Mouse (Mus musculus): Measurements from ENCODE around the gene Il11ra1. TPM values are rescaled to one million over a fixed set of nuclear protein-coding genes. Genes with fewer than 3 reads are reported as not detected.
"Not testable (repeated sequence)": the region's sequence is repeated elsewhere in the genome, so short reads cannot be mapped to it uniquely, and the experiment has no call there.

The Il11ra1 gene
- total RNA-seq (2017), result 25.4 to 27.9 TPM (median 27.7 TPM) in 3 replicates

DNA sequence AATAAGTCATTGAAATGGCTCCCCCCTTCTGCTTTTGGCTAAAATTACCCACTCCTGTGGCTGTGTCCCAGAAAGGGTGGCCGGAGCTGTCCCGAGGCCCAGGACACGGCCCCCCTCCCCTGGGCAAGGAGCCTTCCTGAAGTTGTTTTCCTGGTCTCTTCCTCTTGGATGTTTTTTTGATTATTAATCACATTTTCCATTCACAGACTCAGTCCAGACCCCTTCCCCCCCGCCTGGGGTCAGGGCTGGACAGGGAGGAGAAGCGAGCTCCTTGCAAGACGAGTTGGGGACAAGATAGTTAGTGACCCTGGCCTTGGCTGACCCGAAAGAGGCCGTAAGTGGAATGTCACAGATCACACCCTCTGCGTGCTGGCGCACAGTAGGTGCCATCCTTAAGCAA lies at the start of gene Il11ra1:
Il11ra1 (plus strand) TSS at position 207 of the 400 bp plus-strand sequence.
- ATAC-seq (replicated peaks; ENCODE audit: insufficient number of reproducible peaks, low FRiP score, low TSS enrichment, poor library complexity, severe bottlenecking), result not testable (repeated sequence)

DNA sequence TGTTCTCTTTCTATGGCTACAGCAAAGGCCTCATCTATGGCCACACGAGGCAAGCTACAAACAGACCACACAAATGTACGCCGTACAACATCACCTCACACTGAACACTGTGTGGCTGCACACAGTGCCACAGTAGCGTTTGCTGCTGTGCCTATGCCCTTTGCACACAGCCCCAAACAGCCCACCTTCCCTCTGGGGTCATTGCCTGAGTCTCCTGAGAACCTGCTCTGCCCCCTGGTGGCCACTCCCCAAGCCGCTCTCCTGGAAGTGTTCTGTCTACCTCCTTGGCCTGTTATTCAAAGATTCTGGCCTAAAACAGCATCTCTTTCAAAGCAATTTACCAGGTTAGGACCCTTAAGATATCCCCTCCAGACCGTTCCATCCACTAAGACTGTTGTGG lies 46.5 kb upstream of the Il11ra1 start:
- no peak for ATAC-seq (replicated peaks; ENCODE audit: insufficient number of reproducible peaks, low FRiP score, low TSS enrichment, poor library complexity, severe bottlenecking)

DNA sequence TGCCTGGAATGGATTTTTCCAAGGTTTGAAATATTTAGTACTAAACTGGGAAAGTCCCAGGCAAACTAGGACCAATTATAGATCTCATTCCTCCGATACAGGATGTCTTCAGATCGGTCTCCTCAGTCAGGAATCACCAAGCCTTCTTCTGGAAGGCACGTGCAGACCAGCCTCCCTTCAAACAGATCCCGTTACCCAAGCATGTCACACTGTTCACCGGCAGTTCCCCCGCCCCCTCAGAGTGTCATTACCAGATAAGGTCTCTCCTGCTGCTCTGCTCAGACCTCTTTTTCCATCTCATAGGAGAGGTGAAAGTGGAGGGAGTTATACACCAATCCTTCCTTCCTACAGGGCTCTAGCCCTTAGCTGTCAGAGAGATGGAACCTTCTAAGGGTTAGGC lies 46.1 kb upstream of the Il11ra1 start:
- ATAC-seq (replicated peaks; ENCODE audit: insufficient number of reproducible peaks, low FRiP score, low TSS enrichment, poor library complexity, severe bottlenecking), result no peak

DNA sequence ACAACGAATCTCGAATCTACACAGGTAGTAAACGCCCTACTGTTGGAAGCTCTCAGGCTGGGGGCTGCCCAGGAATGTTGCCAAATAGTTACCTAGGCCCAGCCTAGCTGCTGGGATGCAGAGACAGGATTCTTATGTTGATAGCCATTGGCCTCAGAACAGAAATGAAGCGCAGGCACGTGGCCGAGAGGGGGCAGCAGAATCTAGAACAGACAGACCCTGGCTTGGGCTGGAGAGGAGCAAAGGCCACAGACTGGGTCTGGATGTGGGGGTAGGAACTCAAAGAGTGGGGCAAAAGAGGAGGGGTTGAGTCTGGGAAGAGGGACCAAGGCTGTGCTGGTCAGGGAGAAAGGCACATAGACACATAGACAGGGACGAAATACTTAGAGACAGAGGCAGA lies 45.6 kb upstream of the Il11ra1 start:
- ATAC-seq (replicated peaks; ENCODE audit: insufficient number of reproducible peaks, low FRiP score, low TSS enrichment, poor library complexity, severe bottlenecking), result no peak

DNA sequence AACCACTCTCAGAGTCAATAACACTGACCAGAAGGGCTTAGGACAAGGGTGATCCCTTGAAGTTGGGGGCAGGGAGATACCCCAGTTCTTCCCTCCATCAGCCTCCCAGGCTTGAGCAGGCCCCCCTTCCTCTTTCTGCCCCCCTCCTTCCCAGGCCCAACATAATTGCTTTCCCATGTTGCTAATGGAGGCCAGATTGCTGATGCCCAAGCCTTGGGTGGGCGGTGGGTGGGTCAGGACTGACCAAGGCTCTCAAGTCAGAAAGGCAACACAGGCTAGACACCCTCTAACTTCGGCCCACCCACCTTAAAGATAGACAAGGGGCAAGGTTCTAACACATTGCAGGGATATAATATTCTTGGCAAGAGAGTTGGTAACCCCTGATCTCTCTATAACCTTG lies 44.3 kb upstream of the Il11ra1 start:
- no peak for ATAC-seq (replicated peaks; ENCODE audit: insufficient number of reproducible peaks, low FRiP score, low TSS enrichment, poor library complexity, severe bottlenecking)

DNA sequence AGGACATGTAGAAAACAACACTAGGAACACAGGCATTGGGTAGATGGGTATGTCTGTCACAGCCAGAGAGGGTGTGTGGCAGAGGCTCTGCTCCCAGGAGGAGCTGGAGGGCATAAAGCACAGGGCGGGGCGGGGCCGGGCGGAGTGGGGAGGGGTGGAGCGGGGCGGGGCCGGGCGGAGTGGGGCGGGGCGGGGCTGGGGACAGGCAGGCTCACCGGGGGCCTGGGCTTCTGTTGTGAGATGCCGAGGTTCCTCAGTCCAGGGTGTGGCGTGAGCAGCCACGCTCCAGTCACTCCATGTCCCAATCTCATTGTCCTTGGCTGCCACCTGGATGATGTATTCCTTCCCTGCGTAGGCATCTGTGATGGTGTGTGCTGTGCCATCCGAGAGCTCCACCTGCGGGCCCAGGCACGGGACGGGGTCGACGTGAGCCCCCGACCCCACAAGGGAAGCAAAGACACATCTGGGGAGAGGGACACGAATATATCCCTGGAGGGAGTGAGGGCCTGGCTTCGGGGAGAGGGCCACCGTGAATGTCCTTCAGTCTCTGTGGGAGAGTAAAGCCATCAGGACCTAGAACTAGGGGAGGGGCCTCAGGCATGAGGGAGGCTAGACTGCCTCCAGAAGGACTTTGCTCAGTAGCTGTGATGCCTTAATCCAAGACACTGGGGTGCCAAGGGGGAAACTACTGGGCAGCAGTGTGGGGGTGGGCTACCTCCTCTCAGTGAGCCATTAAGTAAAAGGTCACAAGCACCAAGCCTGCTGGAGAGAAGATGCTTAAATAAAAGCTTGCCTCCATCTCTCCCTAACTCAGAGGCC lies 41.0 kb upstream of the Il11ra1 start:
- ATAC-seq (replicated peaks; ENCODE audit: insufficient number of reproducible peaks, low FRiP score, low TSS enrichment, poor library complexity, severe bottlenecking), result no peak

DNA sequence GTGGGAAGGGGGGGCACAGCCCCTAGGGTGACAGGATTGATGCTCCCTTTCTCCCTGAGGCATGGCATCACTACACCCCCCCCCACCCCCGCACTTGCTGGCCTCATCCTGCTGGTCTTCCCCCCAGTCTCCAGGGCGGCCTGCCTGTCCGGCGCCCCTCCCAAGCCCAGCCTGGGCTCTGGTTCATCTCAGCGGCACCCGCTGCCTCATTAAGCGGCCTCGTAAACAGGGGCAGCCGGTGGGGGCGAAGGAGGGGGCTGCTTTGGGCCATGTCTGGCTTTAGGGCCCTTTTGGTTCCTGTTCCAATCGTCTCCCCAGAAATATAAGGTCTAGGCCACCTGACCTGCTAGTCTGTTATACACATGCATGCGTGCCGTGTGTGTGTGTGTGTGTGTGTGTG lies 40.2 kb upstream of the Il11ra1 start:
- ATAC-seq (replicated peaks; ENCODE audit: insufficient number of reproducible peaks, low FRiP score, low TSS enrichment, poor library complexity, severe bottlenecking), result no peak

DNA sequence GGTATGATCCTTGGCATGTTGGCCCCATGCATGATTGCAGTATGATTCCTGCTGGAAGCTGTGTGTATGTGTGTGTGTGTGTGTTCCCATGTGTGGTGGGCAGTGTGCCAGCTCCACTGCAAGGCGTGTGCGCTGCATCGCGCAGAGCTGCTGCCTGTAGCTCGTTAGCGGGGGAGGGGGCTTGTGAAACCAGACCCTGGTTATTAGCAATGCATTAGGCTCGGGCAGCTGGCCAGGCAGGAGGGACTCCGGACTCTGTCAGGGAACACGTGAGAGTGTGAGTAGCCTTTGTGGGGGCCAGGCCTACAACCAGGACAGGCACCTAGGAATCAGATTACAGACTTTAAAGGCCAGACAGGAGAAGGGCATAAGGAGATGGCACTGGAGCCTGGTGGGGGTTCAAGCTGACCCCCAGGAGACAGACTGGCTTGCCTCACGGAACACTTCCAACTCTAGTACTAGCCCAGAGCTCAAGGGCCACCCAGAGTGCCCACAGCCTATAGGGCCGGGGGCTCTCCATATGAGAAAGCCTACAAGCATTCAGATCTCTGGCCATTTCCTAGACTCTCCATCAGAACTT lies 38.8 kb upstream of the Il11ra1 start:
- no peak for ATAC-seq (replicated peaks; ENCODE audit: insufficient number of reproducible peaks, low FRiP score, low TSS enrichment, poor library complexity, severe bottlenecking)

DNA sequence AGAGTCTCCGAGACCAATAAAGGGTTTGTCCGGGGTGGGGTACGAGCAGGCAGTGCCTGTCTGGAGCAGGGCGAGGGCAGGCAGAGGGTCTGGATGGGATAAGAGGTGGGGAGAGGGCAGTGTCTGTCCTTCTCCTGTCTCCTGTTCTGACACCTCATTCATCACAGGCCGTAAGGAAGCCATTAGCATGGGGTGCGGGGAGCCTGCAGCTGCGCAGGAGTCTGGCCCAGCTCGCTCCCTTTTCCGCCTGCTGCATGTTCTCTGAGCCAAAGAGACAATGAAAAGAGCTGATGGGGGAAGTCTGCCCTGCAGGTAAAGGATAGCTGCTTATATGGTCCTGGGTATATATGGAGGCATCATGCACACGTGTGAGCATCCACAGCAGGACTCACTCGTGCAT lies 37.1 kb upstream of the Il11ra1 start:
- ATAC-seq (replicated peaks; ENCODE audit: insufficient number of reproducible peaks, low FRiP score, low TSS enrichment, poor library complexity, severe bottlenecking), result no peak

DNA sequence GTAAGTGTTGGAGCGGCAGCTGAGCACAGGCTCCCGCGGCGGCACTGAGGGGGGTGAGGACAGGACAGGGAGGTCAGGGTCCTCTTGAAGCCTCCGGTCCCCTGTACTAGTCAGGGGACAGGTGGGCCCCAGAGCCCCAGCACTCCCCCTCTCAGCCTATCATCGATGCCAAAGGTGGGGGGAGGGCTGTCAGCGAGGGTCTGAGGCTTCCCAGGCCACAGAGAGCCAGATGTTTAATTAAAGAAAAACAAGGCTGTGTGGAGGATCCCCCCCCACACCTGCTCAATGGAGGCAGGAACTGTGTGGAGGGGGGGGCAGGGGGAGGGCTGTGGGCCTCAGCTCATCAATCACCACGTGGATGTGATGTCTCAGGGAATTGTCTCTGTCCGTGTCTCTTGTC lies 36.2 kb upstream of the Il11ra1 start:
- no peak for ATAC-seq (replicated peaks; ENCODE audit: insufficient number of reproducible peaks, low FRiP score, low TSS enrichment, poor library complexity, severe bottlenecking)

DNA sequence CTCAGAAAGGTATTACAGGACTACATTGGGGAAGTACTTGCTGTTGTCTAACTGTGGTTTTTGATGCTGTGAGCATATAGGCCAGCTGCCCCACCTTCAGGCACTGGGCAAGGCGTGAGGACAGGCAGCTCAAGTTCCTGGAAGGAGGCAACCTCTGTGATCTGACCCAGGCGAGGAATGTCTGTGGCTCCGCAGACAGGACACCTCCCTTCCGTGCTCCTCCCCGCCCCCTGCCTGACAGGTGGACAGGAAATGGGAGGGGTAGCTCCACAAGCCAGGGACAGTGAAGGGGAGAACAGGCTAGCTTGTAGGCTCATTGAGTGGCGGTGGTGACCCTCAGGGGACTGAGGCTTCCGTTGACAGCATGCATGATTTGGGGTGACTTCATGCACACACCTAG lies 35.3 kb upstream of the Il11ra1 start:
- no peak for ATAC-seq (replicated peaks; ENCODE audit: insufficient number of reproducible peaks, low FRiP score, low TSS enrichment, poor library complexity, severe bottlenecking)

DNA sequence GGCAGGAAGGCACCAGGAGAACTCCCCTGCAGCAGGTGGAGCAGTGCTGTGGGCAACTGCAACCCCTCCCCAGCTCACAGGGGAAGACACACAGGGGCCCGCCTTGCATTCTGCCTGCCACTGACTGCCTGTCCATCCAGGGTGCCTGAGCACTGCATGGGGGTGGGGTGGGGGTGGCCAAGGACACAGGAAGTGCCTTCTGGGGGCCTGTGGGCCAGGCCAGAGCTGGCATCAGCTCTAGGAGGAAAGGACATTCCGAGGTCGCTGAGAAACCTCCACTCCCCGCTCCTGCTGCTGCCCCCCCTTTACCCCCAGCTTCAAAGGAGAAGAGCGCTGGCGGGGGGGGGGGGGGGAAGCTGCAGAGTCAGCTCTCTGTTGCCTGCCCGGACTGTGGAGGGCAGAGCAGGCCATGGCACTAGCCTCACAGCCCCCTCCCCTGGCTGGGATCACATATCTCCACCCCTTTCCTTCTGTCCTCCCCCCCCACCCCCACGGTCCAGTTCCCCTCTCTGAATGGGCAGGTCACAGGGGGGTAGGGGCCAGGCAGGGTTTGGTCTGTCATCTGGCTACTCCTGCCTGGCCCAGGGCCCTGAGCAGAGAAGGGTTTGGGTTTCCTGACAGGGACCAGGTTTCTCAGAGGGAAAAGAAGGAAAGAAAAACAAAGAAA lies 34.6 kb upstream of the Il11ra1 start:
- no peak for ATAC-seq (replicated peaks; ENCODE audit: insufficient number of reproducible peaks, low FRiP score, low TSS enrichment, poor library complexity, severe bottlenecking)

DNA sequence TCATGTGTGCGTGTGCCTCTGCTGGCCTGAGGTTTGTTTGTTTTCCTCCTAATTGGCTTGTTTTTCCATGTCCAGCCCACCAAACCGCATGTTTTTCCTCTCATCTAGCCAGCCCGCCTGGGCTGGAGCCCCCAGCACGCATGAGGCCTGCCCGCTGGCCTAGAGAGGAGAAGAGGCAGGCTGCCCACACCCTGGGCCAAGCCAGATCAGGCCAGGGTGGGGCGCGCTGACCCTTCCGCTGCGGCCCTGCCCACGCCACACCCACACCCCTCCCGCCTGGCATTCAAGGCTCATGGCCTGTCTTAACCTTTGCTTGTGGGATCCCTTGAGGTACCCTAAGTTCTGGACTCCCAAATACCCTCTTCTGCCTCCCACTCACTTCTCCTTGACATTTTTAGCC lies 33.1 kb upstream of the Il11ra1 start:
- ATAC-seq (replicated peaks; ENCODE audit: insufficient number of reproducible peaks, low FRiP score, low TSS enrichment, poor library complexity, severe bottlenecking), result no peak

DNA sequence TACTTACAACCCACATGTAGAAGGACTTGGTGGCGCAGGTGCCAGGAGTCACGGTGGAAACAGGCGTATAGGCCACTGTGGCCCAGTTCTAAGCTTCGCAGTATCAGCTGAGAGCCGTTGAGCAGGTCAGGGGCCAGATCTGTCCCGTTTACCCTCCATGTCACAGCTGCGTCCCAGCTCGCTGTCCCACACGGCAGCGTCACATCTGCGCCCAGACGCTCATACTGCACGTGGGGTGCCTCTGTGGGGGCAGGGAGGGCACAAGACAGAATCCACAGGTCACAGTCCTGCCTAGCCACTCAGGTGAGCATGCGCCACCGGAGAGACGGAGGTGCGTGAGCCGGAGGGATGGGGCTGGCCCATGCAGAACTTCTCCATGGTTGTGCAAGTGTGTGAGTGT lies 29.0 kb upstream of the Il11ra1 start:
- no peak for ATAC-seq (replicated peaks; ENCODE audit: insufficient number of reproducible peaks, low FRiP score, low TSS enrichment, poor library complexity, severe bottlenecking)

DNA sequence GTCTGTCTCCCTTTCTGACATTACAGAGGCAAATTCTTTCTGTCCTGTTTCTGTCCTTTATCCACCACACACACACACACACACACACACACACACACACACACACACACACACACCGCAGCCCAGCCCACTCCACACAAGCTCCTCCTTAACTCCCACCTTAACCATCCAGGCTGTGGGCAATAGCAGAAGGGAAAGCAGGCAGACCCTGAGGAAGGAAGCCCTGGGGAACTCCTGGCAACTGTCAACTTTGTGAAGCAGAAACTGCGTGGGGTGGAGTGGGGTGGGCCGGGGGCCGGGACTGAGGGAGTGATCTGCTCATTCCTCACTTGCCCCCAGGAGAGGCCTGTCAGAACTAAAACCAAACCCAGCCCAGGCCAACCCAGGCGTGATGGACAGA lies 28.3 kb upstream of the Il11ra1 start:
- no peak for ATAC-seq (replicated peaks; ENCODE audit: insufficient number of reproducible peaks, low FRiP score, low TSS enrichment, poor library complexity, severe bottlenecking)

DNA sequence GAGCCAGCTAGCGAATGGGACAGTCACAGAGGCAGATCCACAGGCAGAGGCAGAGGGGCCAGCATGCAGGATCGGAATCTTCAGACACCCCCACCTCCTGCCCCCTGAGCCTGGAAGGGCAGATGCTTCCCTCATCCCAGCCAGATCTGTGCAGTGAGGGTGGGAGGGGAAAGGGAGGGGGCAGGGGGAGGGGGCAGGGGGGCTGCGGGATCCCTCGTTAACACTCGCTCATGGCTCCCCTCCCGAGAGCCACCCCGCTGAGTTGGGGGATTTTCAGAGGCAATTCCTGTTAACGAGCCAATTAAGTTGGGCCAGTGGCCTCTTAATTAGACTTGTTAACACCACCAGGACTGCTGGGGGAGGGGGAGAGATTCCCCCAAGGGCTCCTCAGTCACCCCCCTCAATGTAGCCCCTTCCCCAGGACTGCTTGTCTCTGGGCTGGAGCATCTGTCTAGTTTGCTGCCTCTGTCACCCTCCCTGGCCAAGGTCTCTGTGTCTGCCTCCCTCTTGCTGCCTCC lies 27.8 kb upstream of the Il11ra1 start:
- ATAC-seq (replicated peaks; ENCODE audit: insufficient number of reproducible peaks, low FRiP score, low TSS enrichment, poor library complexity, severe bottlenecking), result no peak

DNA sequence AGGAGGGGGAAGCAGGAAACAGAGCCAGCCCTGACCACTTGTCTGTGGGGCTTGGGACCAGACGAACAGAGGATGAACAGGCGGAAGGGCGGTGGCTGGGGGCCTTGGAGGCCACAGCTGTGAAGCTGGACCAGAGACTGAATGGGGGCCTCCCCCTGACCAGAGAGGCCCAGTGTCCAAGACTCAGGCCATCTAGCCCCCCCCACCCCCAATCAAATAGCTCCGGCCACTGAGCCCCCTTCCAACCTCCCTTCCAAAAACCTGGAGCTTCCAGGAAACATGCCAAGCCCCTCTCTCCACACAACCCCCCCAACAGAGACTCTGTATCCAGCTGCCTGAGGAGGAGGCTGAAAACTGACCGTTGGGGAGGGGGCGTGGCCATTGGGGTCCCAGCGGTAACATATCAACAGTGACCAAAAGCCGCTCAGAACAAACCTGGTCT lies 27.2 kb upstream of the Il11ra1 start:
- no peak for ATAC-seq (replicated peaks; ENCODE audit: insufficient number of reproducible peaks, low FRiP score, low TSS enrichment, poor library complexity, severe bottlenecking)

DNA sequence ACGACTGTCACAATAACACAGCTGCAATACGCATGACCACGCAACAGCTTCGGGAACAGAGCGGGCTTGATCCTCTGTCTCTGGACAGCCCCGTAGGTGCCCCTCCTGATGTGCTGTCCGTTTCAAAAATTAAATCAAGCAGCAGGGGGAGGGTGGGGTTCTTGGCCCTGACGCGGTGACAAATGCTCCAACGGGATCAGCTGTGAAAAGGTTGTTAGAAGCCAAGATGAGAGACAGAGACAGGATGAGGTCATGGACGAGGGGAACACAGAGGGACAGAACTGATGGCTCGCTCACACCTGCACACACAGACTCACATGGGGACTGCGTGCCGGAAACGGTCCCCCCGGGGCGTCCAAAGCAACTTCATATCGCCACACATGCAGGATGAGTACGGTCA lies 26.6 kb upstream of the Il11ra1 start:
- ATAC-seq (replicated peaks; ENCODE audit: insufficient number of reproducible peaks, low FRiP score, low TSS enrichment, poor library complexity, severe bottlenecking), result no peak

DNA sequence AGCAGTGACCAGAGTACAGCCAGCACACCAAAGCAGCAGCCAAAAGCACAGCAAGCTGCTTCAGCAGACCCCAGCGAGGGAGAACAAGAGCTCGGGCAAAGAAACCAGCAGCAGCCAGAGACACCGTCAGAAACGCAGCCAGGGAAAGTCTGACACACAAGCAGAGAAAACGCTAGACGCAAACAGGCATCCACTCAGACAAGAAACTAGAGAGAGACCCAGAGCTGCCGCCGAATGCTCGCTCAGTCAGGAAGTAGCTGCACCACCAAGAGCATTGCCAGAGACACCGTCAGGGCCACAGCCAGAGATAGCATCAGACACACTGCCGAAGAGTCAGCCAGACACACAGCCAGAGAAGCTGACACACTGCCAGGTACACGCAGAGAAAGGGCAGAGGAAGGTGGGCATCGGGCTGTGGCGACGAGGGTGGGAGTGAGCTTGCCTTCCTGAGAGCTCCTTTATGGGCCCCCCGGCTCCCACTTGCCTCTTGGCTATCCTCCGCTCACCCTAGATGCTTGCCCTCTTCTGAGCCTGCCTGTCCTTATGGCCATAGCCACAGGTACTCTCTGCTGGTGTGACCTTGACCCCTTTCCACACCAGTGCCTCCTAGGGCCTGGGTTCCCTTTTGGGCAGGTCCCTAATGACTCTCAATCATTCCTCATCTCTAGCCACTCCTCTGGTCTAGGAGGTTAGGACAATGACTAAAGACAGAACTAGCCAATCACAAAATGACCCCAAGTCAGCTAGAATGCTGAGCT lies 23.4 kb upstream of the Il11ra1 start:
- ATAC-seq (replicated peaks; ENCODE audit: insufficient number of reproducible peaks, low FRiP score, low TSS enrichment, poor library complexity, severe bottlenecking), result no peak
